Mouse (Mus musculus) neural tube, embryonic 12.5 days (tissue): ENCODE measurements at regions not wholly inside any gene's neighbourhood (a gene's known extent, or its start where the extent isn't known, plus 50 kb on each side); places are given as distances from the start of the nearest gene placed in this dataset.

Experiments used
- microRNA counts: library from miRNA; unstranded; fragments of <30 nt; microRNA quantifications from one replicate; lab custom pipeline; 2017
- microRNA-seq: library from miRNA; unstranded; fragments of <30 nt; microRNA quantifications from one replicate; pipeline ENCODE4, GENCODE M21; 2017

MicroRNAs in the stretch of these regions (microRNA counts, 519-probe panel; counts per million panel counts)
- microRNA mmu-miR-101a (lab: Ali Mortazavi, UCI): 342 counts per million, percentile 67 among the panel's probes with 10 or more counts

Small RNA genes lying in the stretch of these regions (microRNA-seq; reads per million reads assigned to microRNA genes)
- gene Mir101a: 374 reads per million, percentile 69 among the genes with 10 or more reads in this experiment
